Mouse (Mus musculus): ENCODE results near the gene Vmn2r75.
"Not testable (repeated sequence)": the region's sequence is repeated elsewhere in the genome, so short reads cannot be mapped to it uniquely, and the experiment has no call there.

The Vmn2r75 gene

DNA sequence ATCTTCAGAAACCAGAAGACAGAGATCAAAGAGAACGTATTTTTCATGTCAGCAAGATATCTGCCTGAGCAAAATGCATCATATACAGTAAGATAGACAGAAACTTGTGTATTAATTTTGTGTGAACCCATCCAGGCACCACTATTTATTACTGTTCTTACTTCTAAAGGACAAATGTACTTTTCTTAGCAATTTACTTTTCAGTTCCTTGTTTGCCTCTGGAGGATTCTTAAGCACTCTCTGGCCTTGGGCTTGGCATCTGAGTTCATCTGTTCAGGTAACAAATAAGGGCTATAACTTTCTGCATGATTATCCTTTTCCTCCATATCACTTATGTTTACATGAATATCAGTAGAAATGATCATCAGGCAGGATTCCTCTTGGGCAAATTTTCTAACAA lies at the start of gene Vmn2r75:
Gene Vmn2r75 (minus strand): TSS at position 101 of the 400 bp plus-strand sequence.
- DNase-seq, result not testable (repeated sequence)

DNA sequence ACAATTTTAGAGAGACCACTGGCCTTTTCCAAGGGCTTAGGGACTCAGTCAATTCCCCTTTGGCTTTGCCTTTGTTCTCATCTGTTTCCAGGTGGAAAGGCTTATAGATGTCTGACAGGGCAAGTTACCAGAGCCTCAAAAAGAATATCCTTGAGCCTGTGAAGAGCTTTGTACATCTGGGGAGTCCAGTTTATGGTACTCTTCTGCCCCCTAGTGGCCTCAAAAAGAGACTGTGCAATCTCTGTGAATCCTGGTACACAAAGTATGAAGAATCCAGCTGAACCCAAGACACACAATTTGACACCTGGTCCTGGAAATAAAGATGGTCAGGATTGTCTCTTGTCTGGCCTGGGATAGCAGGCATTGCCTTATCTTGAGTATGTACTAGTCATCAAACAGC lies 39.8 kb upstream of the Vmn2r75 start:
- DNase-seq, result no peak
